Comparison of ENCODE assay signal across 37 mouse cellular contexts in the genomic region with DNA sequence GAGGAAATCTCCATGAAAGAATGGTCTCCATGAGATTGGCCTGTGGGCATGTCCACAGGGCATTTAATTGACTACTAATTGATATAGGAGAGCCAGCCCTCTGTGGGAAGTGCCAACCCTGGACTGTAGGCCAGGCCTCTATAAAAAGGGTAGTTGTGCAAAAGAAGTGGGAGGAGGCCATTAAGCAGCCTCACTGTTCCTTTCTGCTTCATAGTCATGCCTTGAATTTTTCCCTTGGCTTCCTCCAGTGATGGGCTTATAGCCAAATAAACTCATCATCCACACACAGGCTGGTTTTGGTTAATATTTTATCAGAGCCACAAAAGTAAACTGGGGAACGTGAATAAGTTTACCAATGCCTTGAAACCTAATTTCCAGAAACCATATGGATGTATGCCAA. TPM values are rescaled to one million over a fixed set of nuclear protein-coding genes. Genes with fewer than 3 reads are reported as not detected.
"Had no signal": no experiment of that assay in that cellular context is flagged by ENCODE, and none has a peak within 500 bp of the region (broad histone marks: within the 10 kb centered on the region; RNA-seq: fewer than 3 reads in every experiment).

No protein-coding gene starts in this region.

- H3K4me3 ChIP-seq: heart, adult 2 months; heart, embryonic 13.5 days; heart, embryonic 15.5 days; hindbrain, embryonic 13.5 days; hindbrain, embryonic 15.5 days; limb, embryonic 13.5 days; limb, embryonic 15.5 days; liver, embryonic 12.5 days had no signal

- H3K36me3 ChIP-seq: heart, embryonic 13.5 days; heart, embryonic 15.5 days; hindbrain, embryonic 13.5 days; hindbrain, embryonic 15.5 days; limb, embryonic 13.5 days; limb, embryonic 15.5 days; liver, embryonic 12.5 days had no signal

- ATAC-seq: hindbrain, postnatal 0 days; intestine, embryonic 16.5 days; liver, embryonic 12.5 days had no signal

- H3K9ac ChIP-seq: heart, embryonic 13.5 days; heart, embryonic 15.5 days; hindbrain, embryonic 13.5 days; hindbrain, embryonic 15.5 days; limb, embryonic 13.5 days; limb, embryonic 15.5 days; liver, embryonic 12.5 days; liver, embryonic 14.5 days had no signal

- H3K4me1 ChIP-seq: heart, embryonic 13.5 days; heart, embryonic 15.5 days; hindbrain, embryonic 13.5 days; hindbrain, embryonic 15.5 days; limb, embryonic 13.5 days; limb, embryonic 15.5 days; liver, embryonic 12.5 days had no signal

- H3K27me3 ChIP-seq: heart, embryonic 13.5 days; heart, embryonic 15.5 days; limb, embryonic 15.5 days; liver, embryonic 12.5 days had no signal

- DNase-seq: gastrocnemius, postnatal 14 days; gastrocnemius, postnatal 36 days; heart, adult 11 months; heart, adult 2 months; heart, postnatal 14 days; heart, postnatal 36 days; kidney, adult 18-20 months; layer of hippocampus, adult 9-11 months; layer of hippocampus, postnatal 36 days; left cerebral cortex, postnatal 4 days had no signal

- H3K27ac ChIP-seq: heart, adult 2 months; heart, embryonic 13.5 days; heart, embryonic 15.5 days; hindbrain, embryonic 13.5 days; hindbrain, embryonic 15.5 days; hindbrain, postnatal 0 days; limb, embryonic 13.5 days; limb, embryonic 15.5 days; liver, embryonic 12.5 days; liver, embryonic 14.5 days had no signal

RNA-seq across cellular contexts. Expression of a gene that starts 38.2 kb away (rescaled TPM):
- total RNA-seq: gastrocnemius, adult 8-10 months; gastrocnemius, postnatal 14 days; gastrocnemius, postnatal 36 days; heart, adult 2 months; heart, postnatal 14 days; heart, postnatal 36 days; hematopoietic stem cell, adult 5-6 weeks; hindbrain, postnatal 0 days; layer of hippocampus, adult 18-20 months; layer of hippocampus, adult 8-10 months; layer of hippocampus, postnatal 14 days; layer of hippocampus, postnatal 36 days; left cerebral cortex, adult 18-20 months; left cerebral cortex, adult 8-10 months; left cerebral cortex, postnatal 10 days; left cerebral cortex, postnatal 25 days; left cerebral cortex, postnatal 4 days had no signal
- polyA plus RNA-seq: gonadal fat pad, adult 2 months; heart, adult 2 months; heart, postnatal 0 days; hindbrain, embryonic 13.5 days; hindbrain, embryonic 15.5 days; hindbrain, postnatal 0 days; intestine, embryonic 14.5 days; intestine, embryonic 16.5 days; kidney, embryonic 14.5 days; kidney, embryonic 16.5 days; large intestine, adult 2 months; limb, embryonic 11.5 days; limb, embryonic 13.5 days; limb, embryonic 15.5 days; liver, embryonic 16.5 days had no signal
